Mouse (Mus musculus): ENCODE results near the gene Tagln3. TPM values are rescaled to one million over a fixed set of nuclear protein-coding genes. Genes with fewer than 3 reads are reported as not detected.

Gene Tagln3
- total RNA-seq, 4 experiments from 2014 or later, result 0.38 to 0.75 (median 0.65) TPM

DNA sequence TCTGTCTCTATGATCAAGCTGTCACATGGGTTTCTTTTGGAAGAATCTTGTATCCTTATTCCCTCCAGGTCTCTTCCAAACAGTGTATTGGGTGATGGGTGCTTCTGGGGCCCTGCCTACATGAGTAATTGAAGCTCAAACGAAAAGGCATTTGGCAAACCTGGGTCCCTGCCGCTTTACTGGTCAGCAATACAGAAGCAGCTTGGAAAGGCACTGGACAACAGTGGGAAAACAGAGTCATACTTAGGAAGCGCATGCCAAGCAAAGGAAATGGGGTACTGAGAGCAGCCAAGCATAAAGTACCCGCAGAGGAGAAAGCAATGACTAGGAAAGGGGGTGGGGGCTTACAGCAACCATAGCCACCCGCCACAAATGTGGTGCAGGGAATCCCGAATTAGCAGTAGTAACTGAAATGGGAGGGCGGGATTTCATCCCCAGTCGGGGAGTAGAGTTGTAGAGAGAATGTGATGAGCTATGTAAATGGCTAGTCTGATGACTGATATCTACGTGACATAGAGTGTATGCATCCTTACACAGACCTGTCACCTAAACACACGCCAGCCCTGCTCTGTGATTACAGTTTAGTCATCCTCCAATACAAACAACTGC lies 4.3 kb downstream of the Tagln3 start:
- no peak for DNase-seq (ENCODE audit: low spot score in 2 of 2)

GRCm38 (mm10) chr16:45718296-45718695 lies 6.1 kb downstream of the Tagln3 start:
- no peak for DNase-seq (ENCODE audit: low spot score in 2 of 2)

DNA sequence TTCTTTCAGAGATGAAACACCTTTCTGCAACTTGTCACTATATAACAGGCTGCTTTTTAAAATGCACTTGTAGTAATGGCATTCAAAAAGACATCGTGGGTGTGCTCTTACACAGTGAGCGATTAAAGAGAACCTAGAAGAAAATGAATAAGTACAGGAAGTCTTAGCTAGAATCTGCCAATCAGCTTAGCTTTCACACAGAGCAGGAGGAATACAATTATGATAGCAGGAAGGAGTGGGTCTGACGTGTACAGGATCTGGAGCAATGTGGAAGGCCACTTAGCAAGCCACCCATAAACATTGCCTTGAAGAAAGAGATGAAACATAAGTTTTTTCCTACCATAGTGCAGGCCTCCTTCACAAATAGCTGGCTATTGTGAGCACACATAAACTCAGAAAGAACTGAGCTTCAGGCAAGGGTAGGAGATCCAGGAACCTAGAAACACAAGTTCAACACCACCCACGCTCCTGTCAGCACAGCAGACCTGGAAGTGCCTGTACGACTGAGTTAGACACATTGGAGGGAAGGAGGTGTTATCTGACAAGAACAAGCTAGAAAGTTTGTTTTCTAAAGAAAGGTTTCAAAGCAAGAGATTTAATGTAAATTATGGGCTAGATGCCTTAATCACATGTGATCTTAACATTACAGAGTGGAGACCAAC lies 9.8 kb downstream of the Tagln3 start:
- DNase-seq (ENCODE audit: low spot score in 2 of 2), result no peak

GRCm38 (mm10) chr16:45713878-45714277 lies 10.5 kb downstream of the Tagln3 start:
- no peak for DNase-seq (ENCODE audit: low spot score in 2 of 2)

DNA sequence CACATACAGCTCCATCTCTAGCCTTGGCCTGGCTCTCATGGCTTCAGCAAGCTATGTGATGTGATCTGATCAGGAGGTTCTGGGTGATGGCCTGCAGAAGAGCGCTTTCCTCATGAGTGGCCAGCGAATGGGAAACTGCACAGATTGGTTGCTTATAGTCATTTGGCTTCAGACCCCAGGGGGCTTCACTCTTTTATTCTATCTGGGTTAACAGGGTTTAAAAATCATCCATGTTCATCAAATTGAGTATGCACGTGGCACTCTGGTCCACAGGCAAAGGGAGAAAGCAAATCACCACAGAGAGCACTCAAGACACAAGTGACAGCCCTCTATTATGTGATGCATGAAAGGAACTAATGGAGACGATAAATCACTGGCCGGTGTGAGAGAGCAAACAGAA lies 11.1 kb downstream of the Tagln3 start:
- no peak for DNase-seq (ENCODE audit: low spot score in 2 of 2)

GRCm38 (mm10) chr16:45711263-45711662 lies 13.1 kb downstream of the Tagln3 start:
- no peak for DNase-seq (ENCODE audit: low spot score in 2 of 2)

GRCm38 (mm10) chr16:45699301-45699700 lies 25.1 kb downstream of the Tagln3 start:
- DNase-seq (ENCODE audit: low spot score in 2 of 2), result no peak

GRCm38 (mm10) chr16:45697996-45698395 lies 26.4 kb downstream of the Tagln3 start:
- DNase-seq (ENCODE audit: low spot score in 2 of 2), result no peak

GRCm38 (mm10) chr16:45695445-45696160 lies 28.8 kb downstream of the Tagln3 start:
- no peak for DNase-seq (ENCODE audit: low spot score in 2 of 2)

- DNase-seq (ENCODE audit: low spot score in 2 of 2), result no peak
Measured at GRCm38 (mm10) chr16:45693558-45693957, 30.9 kb downstream of the Tagln3 start, which contains the start of gene Tmprss7. Gene Tmprss7 (minus strand): TSS chr16:45693658.

DNA sequence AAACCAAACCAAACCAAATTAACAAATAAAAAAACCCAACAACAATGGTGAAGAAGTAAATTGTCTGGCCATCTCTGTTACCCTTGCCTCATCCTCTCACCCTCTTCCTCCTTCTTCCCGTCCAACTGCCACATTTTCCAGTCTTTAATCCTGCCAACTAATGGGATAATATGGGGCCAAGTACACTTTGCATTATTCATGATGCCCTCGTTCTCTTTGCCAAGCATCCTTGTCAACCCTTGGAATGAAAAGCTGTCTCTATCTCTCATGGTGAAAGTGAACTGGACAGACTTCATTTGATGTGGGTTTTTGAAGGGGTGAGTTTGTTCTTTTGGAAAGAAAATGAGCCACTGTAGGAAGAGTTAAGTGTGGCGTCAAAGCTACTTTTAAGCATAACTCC lies 31.6 kb downstream of the Tagln3 start:
- no peak for DNase-seq (ENCODE audit: low spot score in 2 of 2)

- no peak for DNase-seq (ENCODE audit: low spot score in 2 of 2)
Measured at GRCm38 (mm10) chr16:45690178-45690577, 34.2 kb downstream of the Tagln3 start.

DNA sequence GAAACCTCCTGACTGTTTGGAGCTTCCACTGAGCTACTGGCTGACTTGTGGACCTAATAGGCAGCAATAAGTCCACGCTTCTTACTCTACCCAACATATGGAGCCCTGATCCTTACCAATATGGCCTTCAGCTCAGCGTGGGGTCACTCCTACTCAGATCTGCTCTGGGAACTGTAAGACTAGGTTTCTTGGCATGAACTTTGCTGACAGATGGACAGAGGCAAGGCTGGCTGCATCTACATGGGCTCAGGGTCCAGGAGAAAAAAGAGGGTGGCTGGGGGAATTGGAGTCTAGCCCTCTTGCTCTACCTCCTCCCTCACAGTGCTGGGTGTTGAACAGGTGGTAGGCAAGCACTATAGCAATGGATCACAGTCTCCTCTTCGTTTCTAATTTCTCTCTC lies 37.6 kb downstream of the Tagln3 start:
- DNase-seq (ENCODE audit: low spot score in 2 of 2), result no peak

DNA sequence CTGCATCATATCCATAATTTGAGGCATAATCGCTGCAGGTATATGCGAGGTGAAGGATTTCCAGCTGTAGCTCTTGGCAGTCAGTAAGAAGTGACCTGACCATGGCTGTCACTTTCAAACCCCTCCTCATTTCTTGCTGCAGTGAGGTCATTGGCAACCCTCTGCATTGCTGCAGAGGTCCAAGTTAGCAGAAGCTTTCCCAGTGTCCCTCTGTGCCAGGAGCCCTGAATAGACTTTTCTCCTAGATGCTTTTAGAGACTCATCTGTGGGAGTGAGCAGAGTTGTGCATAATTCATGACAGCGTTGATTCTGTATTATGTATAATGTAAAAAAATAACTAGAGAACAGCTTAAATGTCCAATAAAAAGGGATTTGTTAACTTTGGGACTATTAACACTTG lies 39.1 kb downstream of the Tagln3 start:
- DNase-seq (ENCODE audit: low spot score in 2 of 2), result no peak

DNA sequence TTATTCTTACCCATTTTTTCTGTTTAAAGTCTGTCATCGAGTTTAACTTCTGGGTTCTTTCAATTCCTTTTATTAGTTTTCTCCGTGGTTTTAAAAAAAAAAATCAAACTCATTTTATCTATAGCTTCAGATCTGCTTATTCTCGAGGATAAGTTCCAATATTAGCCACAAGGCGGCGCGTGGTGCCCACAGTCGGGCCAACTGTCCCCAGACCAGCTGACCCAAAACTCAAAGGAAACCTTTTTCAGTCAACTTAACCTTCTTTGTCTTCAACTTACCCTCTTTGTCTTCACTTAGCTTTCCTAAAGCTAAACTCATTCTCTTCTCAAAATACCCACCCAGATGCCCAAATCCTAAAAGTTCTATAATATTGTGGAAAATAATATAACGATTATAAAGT lies 39.6 kb downstream of the Tagln3 start:
- DNase-seq (ENCODE audit: low spot score in 2 of 2), result peak; percentile 5 to 7

- DNase-seq (ENCODE audit: low spot score in 2 of 2), result no peak
Measured at GRCm38 (mm10) chr16:45676462-45676861, 47.9 kb downstream of the Tagln3 start.

GRCm38 (mm10) chr16:45670005-45670404 lies 54.4 kb downstream of the Tagln3 start:
- DNase-seq (ENCODE audit: low spot score in 2 of 2), result no peak

GRCm38 (mm10) chr16:45668178-45668577 lies 56.2 kb downstream of the Tagln3 start:
- DNase-seq (ENCODE audit: low spot score in 2 of 2), result no peak

DNA sequence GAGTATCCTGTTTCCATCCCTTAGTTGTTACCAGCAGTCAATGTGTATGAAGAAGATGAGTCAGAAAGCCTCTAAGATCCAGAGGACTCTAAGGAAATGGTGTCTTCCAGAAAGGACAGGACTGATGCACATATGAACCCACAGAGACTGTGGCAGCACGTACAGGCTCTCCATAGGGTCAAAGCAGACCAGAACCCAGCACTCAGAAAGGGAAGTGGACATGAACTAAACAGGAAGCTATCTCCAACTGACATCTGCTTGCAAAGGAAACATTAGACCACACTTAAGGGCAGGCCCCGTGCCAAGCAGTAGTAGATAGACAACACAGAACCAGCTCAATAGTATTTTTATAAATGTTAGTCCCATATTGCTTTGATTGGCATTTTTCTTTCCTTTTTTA lies 58.3 kb downstream of the Tagln3 start:
- DNase-seq (ENCODE audit: low spot score in 2 of 2), result no peak

DNA sequence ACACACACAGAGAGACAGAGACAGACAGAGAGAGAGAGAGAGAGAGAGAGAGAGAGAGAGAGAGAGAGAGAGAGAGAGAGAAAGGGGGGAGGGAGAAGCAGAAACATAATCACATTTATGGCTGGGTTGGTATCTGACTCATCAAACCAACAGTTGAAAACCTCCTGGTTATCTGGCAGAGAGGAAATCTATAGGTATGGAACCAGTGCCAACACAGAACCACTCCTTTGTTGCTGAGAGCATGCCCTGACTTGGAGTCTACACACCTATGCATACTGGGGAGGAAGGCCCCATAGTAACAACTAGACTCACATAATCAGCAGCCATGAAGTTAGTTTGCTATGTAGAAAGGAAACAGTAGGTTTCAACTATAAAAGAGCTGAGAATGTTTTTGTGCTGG lies 62.0 kb downstream of the Tagln3 start:
- DNase-seq (ENCODE audit: low spot score in 2 of 2), result no peak

All from gastrocnemius, adult 8-10 months (tissue).